Comparison of ENCODE assay signal across 14 mouse cellular contexts in the genomic region with DNA sequence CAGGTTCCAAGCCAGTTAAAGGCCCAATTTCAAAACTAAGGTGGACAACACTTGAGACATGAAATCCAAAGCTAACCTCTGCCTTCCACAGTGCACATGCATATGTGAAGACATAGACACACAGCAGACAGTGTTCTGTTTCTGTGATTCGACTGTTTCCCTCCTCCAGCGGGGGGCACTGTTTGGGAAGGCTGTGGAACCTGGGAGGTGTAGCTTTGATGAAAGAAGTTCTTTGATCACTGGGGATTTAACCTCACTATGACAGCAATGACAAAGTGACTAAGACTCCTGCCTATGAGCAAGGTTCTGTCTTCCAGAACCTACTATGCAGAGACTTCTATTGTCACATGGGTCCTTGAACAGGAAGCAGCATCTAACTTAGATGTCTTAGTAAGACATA. TPM values are rescaled to one million over a fixed set of nuclear protein-coding genes. Genes with fewer than 3 reads are reported as not detected.
A peak's percentile ranks its signal among the peaks of the same experiment; 100 is the strongest.
DNase-seq lines count a peak whose midpoint lies in the region; ATAC-seq and TF ChIP-seq lines count a peak whose summit lies in the region.
"Had no signal": no experiment of that assay in that cellular context is flagged by ENCODE, and none has a peak within 500 bp of the region (broad histone marks: within the 10 kb centered on the region; RNA-seq: fewer than 3 reads in every experiment).

No protein-coding gene starts in this region.

- no peak overlapping the region for H3K4me3 ChIP-seq in left cerebral cortex, adult 2 months
- H3K4me3 ChIP-seq: heart, embryonic 10.5 days; hindbrain, embryonic 13.5 days; limb, embryonic 12.5 days had no signal

- H3K27ac ChIP-seq in left cerebral cortex, adult 2 months = no peak overlapping the region
- H3K27ac ChIP-seq: heart, embryonic 10.5 days; hindbrain, embryonic 13.5 days; limb, embryonic 12.5 days had no signal

- intact Hi-C loops in left cerebral cortex, adult 2 months (cut with DNase I) = loop anchor here (5.0 kb wide), 2 partner anchors 128 to 183 kb away; a partner anchor contains a TSS
- intact Hi-C loops in left cerebral cortex, postnatal 10 days (cut with DNase I) = loop anchor here (5.0 kb wide), 1 partner anchor 68 kb away; no protein-coding TSS in a partner anchor
- intact Hi-C loops in heart, postnatal 25 days (cut with DNase I) = loop anchor here (2.0 to 5.0 kb wide), 2 partner anchors 65 to 133 kb away; a partner anchor contains a TSS

- peak; percentile 50 for DNase-seq in adrenal gland, postnatal 10 days
- DNase-seq in adrenal gland, adult 8-10 months = no peak
- no peak for DNase-seq in left cerebral cortex, adult 2 months (ENCODE audit: extremely low spot score in 1 of 2, low spot score in 2 of 2)
- no peak for DNase-seq in left cerebral cortex, postnatal 10 days (ENCODE audit: extremely low spot score in 1 of 2, low spot score in 2 of 2)
- DNase-seq in A20 (ENCODE audit: low read depth, low spot score) = peak; percentile 55
- no peak for DNase-seq in spleen, adult 18-20 months
- no peak for DNase-seq in heart, postnatal 25 days (ENCODE audit: low spot score)
- DNase-seq: cerebellum, postnatal 36 days had no signal

- 0 out of 2 replicates have a peak, but pooled peaks have one; percentile 29 for ATAC-seq in common myeloid progenitor, adult 5-6 weeks (replicated peaks; ENCODE audit: low read depth, poor library complexity, severe bottlenecking)
- ATAC-seq: forebrain, embryonic 16.5 days had no signal

- TF ChIP-seq CTCF in left cerebral cortex, adult 2 months (IDR thresholded peaks at IDR 0.05) = peak; percentile 30

RNA-seq across cellular contexts. Expression of a gene that starts 19.0 kb away (rescaled TPM):
- 10 to 100 TPM; 27.5 to 43.8 TPM for total RNA-seq in adrenal gland, postnatal 10 days (2021)
- total RNA-seq in adrenal gland, adult 8-10 months (2022) = 10 to 100 TPM; 41.5 to 55.0 (median 44.9) TPM
- 10 to 100 TPM; 38.1 to 45.8 TPM for total RNA-seq in left cerebral cortex, adult 2 months (2021)
- total RNA-seq in left cerebral cortex, postnatal 10 days (2021) = 10 to 100 TPM; 22.0 to 22.8 TPM
- 38.9 and 54.0 TPM in 2 replicates for total RNA-seq in common myeloid progenitor, adult 5-6 weeks (2017)
- total RNA-seq in heart, postnatal 25 days (2021) = 10 to 100 TPM; 67.2 to 69.3 TPM

RNA-seq across cellular contexts. Expression of a gene that starts 29.1 kb away (rescaled TPM):
- total RNA-seq in adrenal gland, postnatal 10 days (2021) = 10 to 100 TPM; 19.3 to 37.1 TPM
- total RNA-seq in adrenal gland, adult 8-10 months (2022) = 100 to 1,000 TPM in 2 of 4 experiments, 10 to 100 TPM in 2; 48.1 to 255 (median 118) TPM
- total RNA-seq in left cerebral cortex, adult 2 months (2021) = under 1 TPM; 0.96 to 0.97 TPM
- 1 to 10 TPM in 1 of 2 experiments, under 1 TPM in 1; 0.41 to 1.2 TPM for total RNA-seq in left cerebral cortex, postnatal 10 days (2021)
- 0.05 TPM in 1 of 2 replicates, not detected in the other for total RNA-seq in common myeloid progenitor, adult 5-6 weeks (2017)
- under 1 TPM; 0.31 TPM for total RNA-seq in heart, postnatal 25 days (2021)
- total RNA-seq: megakaryocyte, adult 5-6 weeks had no signal

Comparison
In these comparisons a context has a peak if more than half of its experiments do, and no peak if none do; other contexts are left out.
1. DNase-seq: peak in adrenal gland, postnatal 10 days (single experiment) and A20 (single experiment); none in adrenal gland, adult 8-10 months (single experiment), left cerebral cortex, adult 2 months (0 of 2), left cerebral cortex, postnatal 10 days (0 of 2), spleen, adult 18-20 months (0 of 2) and heart, postnatal 25 days (single experiment).
2. RNA of a gene that starts 29.1 kb away (total RNA-seq): 48.1 to 255 TPM in adrenal gland, adult 8-10 months and 19.3 to 37.1 TPM in adrenal gland, postnatal 10 days; 0.41 to 1.2 TPM in left cerebral cortex, postnatal 10 days, 0.96 to 0.97 TPM in left cerebral cortex, adult 2 months, 0.31 TPM in heart, postnatal 25 days and 0.05 TPM in common myeloid progenitor, adult 5-6 weeks; every median in the first group is over 4 times any median in the second.